Mouse (Mus musculus) liver, embryonic 14.5 days (tissue): ENCODE measurements at regions not wholly inside any gene's neighbourhood (a gene's known extent, or its start where the extent isn't known, plus 50 kb on each side); places are given as distances from the start of the nearest gene placed in this dataset.

Source experiments
- ATAC-seq: fragments of 200-750 bp; cut with Nextera tagmentation; 2 replicates; pipeline ENCODE4 v1.8.0; 2017; ENCODE audit warnings: moderate number of reproducible peaks, mild to moderate bottlenecking, moderate library complexity; ENCODE audit not compliant: insufficient read depth
- DNase-seq, 3 experiments: peaks; one replicate each; pipeline ENCODE4 v3.0.0-alpha.2; 2012 to 2013; ENCODE audit warnings: low read depth in 3 of 3, low spot score in 3 of 3
- H3K27ac ChIP-seq: fragments of 300-500 bp; sonication (generic); 2 replicates; pipeline ENCODE4 v1.5.1; 2014; ENCODE audit warnings: moderate library complexity, mild to moderate bottlenecking, control low read depth, inconsistent platforms
- H3K27me3 ChIP-seq: fragments of 300-500 bp; sonication (generic); 2 replicates; pipeline ENCODE4 v1.6.1; 2014; ENCODE audit warnings: mild to moderate bottlenecking, low read length, moderate library complexity; ENCODE audit not compliant: control insufficient read depth, insufficient read depth
- H3K36me3 ChIP-seq: fragments of 300-500 bp; sonication (generic); replicated peaks from 2 replicates; pipeline ENCODE4 v1.6.1; 2014; ENCODE audit warnings: low read depth; ENCODE audit not compliant: control insufficient read depth, insufficient read depth
- H3K4me1 ChIP-seq, 2 experiments: fragments of 200-500 bp in 1 of 2; fragments of 300-500 bp in 1 of 2; sonication (generic) in 1 of 2; replicated peaks; 2 replicates each; pipeline ENCODE4 v1.6.1; 2012 to 2014; ENCODE audit warnings: antibody characterized with exemption in 1 of 2, inconsistent platforms in 1 of 2, low read length in 1 of 2; ENCODE audit not compliant: control insufficient read depth in 2 of 2, insufficient read depth in 2 of 2
- H3K4me2 ChIP-seq: fragments of 300-500 bp; sonication (generic); 2 replicates; pipeline ENCODE4 v1.6.1; 2014; ENCODE audit warnings: low read depth, mild to moderate bottlenecking, control low read depth, moderate library complexity
- H3K4me3 ChIP-seq, 2 experiments: fragments of 200-500 bp in 1 of 2; fragments of 300-500 bp in 1 of 2; sonication (generic) in 1 of 2; 2 replicates each; pipeline ENCODE4 v1.5.1; 2012 to 2014; ENCODE audit warnings: low read depth in 2 of 2, low read length in 2 of 2, mild to moderate bottlenecking in 2 of 2, control low read depth in 1 of 2, inconsistent platforms in 1 of 2, moderate library complexity in 1 of 2; ENCODE audit not compliant: insufficient read depth in 1 of 2
- H3K9ac ChIP-seq: fragments of 300-500 bp; sonication (generic); replicated peaks from 2 replicates; pipeline ENCODE4 v1.6.1; 2014; ENCODE audit warnings: mild to moderate bottlenecking, control low read depth, moderate library complexity
- H3K9me3 ChIP-seq: fragments of 300-500 bp; sonication (generic); 2 replicates; pipeline ENCODE4 v1.6.1; 2016; ENCODE audit warnings: low read length, mixed read lengths; ENCODE audit not compliant: control insufficient read depth
- CTCF ChIP-seq: IDR thresholded peaks from 2 replicates; pipeline ENCODE4 v1.5.1; 2016; ENCODE audit warnings: antibody characterized with exemption, low read depth, control low read depth
- EP300 ChIP-seq: IDR thresholded peaks from 2 replicates; pipeline ENCODE4 v1.6.1; 2016; ENCODE audit warnings: antibody characterized with exemption, low read depth
- WGBS: fragments of 180-500 bp; shearing (Covaris S2); extraction: QIAGEN DNeasy Blood & Tissue Kit; methylation state at CpG from one replicate; pipeline ENCODE4 v1.1.7; 2014; ENCODE audit not compliant: insufficient replicate concordance; 5-methylcytosine and 5-hydroxymethylcytosine counted together

GRCm38 (mm10) chr1:137577639-137578038 lies 597.9 kb downstream of the Ptprc start:
- no peak overlapping the region for H3K27ac ChIP-seq
- no peak overlapping the region for H3K4me3 ChIP-seq
- H3K9me3 ChIP-seq = no peaks in the 10 kb centered on the region
- no peaks in the 10 kb centered on the region for H3K36me3 ChIP-seq
- no peak overlapping the region for H3K4me2 ChIP-seq
- 72% methylated on average over 1 of the region's 1 CpGs for whole genome bisulfite sequencing
- H3K9ac ChIP-seq = no peak overlapping the region
- no peak for TF ChIP-seq CTCF
- TF ChIP-seq EP300 = no peak
- no peaks in the 10 kb centered on the region for H3K4me1 ChIP-seq
- ATAC-seq = no peak
- DNase-seq = no peak
- no peaks in the 10 kb centered on the region for H3K27me3 ChIP-seq

- DNase-seq (no peak), ATAC-seq (no peak)
- H3K4me1 ChIP-seq = no peaks in the 10 kb centered on the region
- H3K9ac ChIP-seq = no peak overlapping the region
- no peak overlapping the region for H3K4me3 ChIP-seq
- no peaks in the 10 kb centered on the region for H3K36me3 ChIP-seq
- no peaks in the 10 kb centered on the region for H3K9me3 ChIP-seq
- WGBS = 68% methylated on average over 9 of the region's 9 CpGs
- no peak overlapping the region for H3K4me2 ChIP-seq
- no peak overlapping the region for H3K27ac ChIP-seq
- TF ChIP-seq EP300 = no peak
- no peaks in the 10 kb centered on the region for H3K27me3 ChIP-seq
Observed at GRCm38 (mm10) chr1:137576174-137576573, 599.3 kb downstream of the Ptprc start.

DNA sequence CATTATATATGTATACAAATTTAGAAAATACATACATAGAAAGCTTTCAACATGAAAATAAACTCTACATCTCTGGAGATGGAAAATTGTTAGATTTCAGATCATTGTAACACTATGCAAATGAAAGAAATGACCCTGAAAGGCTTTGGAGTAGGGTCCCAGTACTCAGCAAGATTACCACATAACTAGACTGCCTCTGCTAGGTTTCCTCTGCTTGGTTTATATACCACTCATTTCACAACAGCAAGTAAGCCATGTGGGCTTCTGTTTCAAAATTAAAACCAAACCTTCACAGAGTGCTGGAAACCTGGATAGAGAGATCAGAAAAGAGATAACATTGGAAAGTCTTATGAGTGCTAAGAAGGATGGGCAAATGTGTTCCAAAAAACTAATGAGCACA lies 600.1 kb downstream of the Ptprc start:
- Histone ChIP-seq H3K9ac (no peak overlapping the region), H3K4me2 (no peak overlapping the region), H3K4me1 (no peaks in the 10 kb centered on the region), H3K36me3 (no peaks in the 10 kb centered on the region), H3K4me3 (no peak overlapping the region), H3K27me3 (no peaks in the 10 kb centered on the region), H3K27ac (no peak overlapping the region), H3K9me3 (no peaks in the 10 kb centered on the region)
- no peak for ATAC-seq
- no peak for DNase-seq
- no peak for TF ChIP-seq EP300
- TF ChIP-seq CTCF = no peak

DNA sequence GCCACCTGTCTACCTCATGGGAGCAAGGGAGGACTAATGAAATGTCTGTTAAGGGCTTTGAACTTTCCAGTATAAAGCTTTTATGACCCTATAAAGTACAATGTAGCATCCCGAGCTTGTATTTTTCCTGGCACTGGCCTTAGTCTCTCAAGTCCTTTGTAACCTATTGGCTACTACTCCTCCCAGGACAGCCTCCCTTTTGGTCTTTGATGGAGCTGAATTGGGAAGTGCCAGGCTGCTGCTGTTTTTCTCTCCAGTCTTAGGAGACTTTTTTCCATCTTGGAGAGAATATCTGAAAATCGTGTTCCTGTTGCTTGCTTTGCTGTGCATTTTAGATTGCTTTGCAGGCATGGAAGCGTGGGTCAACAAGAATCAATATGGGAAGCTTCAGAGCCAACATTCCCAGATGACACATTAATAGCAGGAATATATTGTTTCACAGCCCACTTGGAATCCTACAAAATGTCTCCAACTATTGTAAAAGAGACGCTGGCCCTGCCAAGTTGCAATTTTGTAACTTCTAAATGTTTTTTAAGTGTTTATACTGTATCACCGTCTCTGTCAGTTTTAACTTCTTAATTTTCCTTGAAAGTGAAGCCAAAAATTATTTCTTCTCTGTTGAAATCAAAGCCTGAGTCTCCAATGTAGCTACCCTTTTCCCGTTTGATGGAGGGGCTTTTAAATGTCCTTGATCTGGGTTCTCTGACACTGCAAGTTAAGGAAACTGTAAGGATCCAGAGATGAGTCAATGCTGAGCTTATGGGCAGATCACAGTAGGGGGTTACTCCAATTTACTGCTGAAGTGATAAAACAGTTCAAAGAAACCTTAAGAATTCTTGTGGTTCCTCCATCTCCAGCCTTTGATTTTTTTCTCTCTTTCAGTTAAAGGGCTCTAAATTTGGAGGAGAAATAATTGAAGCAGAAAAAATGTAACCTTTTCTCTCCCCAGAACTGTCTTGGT lies 603.3 kb downstream of the Ptprc start:
- WGBS = 57% methylated on average over 6 of the region's 6 CpGs
- DNase-seq (no peak), ATAC-seq (no peak)
- Histone ChIP-seq H3K27ac (no peak overlapping the region), H3K36me3 (no peaks in the 10 kb centered on the region), H3K4me2 (no peak overlapping the region), H3K4me3 (no peak overlapping the region), H3K4me1 (no peaks in the 10 kb centered on the region), H3K9me3 (no peaks in the 10 kb centered on the region), H3K9ac (no peak overlapping the region), H3K27me3 (no peaks in the 10 kb centered on the region)
- TF ChIP-seq CTCF = no peak
- no peak for TF ChIP-seq EP300

DNA sequence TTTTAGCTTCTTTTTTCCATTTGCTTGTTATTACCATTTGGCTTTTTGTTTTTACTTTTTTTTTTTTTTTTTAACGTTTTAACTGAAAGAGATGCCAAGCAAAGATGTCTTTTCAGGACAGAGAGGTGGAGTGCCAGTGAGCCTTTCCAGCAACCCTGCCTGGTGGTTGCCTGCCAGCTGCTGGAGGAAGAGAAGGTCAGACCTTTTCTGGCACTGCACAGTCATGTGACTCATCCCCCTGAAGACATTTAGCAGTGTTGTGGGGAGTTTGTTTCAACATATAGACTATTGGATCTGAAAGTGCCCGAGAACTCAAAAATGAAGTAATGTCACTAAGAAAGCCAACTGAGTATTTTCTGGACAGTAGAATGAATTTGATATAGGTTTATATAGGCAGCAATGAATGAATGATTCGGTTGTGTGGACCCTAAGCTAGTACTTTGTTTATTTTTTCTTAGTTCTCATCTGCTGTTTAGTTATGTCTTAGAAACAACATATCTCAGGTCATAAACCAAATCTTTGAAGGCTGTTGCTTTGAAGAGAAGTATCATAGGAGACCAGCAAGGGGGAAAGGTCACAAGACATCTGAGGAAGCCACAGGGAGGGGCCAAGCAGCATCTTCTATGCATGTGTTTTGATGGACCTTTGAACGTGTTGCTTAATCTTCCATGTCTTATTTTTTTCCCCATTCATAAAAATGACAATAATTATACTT lies 604.2 kb downstream of the Ptprc start:
- H3K4me3 ChIP-seq = no peak overlapping the region
- WGBS = 48% methylated on average over 4 of the region's 4 CpGs
- H3K4me2 ChIP-seq = no peak overlapping the region
- no peak for TF ChIP-seq EP300
- H3K9me3 ChIP-seq = no peaks in the 10 kb centered on the region
- no peaks in the 10 kb centered on the region for H3K36me3 ChIP-seq
- H3K4me1 ChIP-seq = no peaks in the 10 kb centered on the region
- no peak for DNase-seq
- H3K9ac ChIP-seq = no peak overlapping the region
- ATAC-seq = no peak
- no peak overlapping the region for H3K27ac ChIP-seq
- H3K27me3 ChIP-seq = no peaks in the 10 kb centered on the region
